Mouse (Mus musculus) embryonic facial prominence, embryonic 10.5 days (tissue): ENCODE measurements around the gene Snx25. TPM values are rescaled to one million over a fixed set of nuclear protein-coding genes. Genes with fewer than 3 reads are reported as not detected.
"Not testable (repeated sequence)": the region's sequence is repeated elsewhere in the genome, so short reads cannot be mapped to it uniquely, and the experiment has no call there.

Source experiments
- DNase-seq: peaks from one replicate; pipeline ENCODE4 v3.0.0-alpha.2; 2017; ENCODE audit warnings: low spot score
- H3K27ac ChIP-seq: fragments of 300-500 bp; sonication (generic); replicated peaks from 2 replicates; pipeline ENCODE4 v1.5.1; 2016; ENCODE audit warnings: mild to moderate bottlenecking
- H3K27me3 ChIP-seq: fragments of 300-500 bp; sonication (generic); replicated peaks from 2 replicates; pipeline ENCODE4 v1.6.1; 2016; ENCODE audit warnings: low read depth, mild to moderate bottlenecking; ENCODE audit not compliant: poor library complexity, severe bottlenecking
- H3K36me3 ChIP-seq: fragments of 300-500 bp; sonication (generic); replicated peaks from 2 replicates; pipeline ENCODE4 v1.6.1; 2016; ENCODE audit warnings: mild to moderate bottlenecking, moderate library complexity
- H3K4me1 ChIP-seq: fragments of 300-500 bp; sonication (generic); 2 replicates; pipeline ENCODE4 v1.6.1; 2016
- H3K4me3 ChIP-seq: fragments of 300-500 bp; sonication (generic); 2 replicates; pipeline ENCODE4 v1.5.1; 2016; ENCODE audit warnings: mild to moderate bottlenecking, moderate library complexity
- H3K9me3 ChIP-seq: fragments of 300-500 bp; sonication (generic); 2 replicates; pipeline ENCODE4 v1.6.1; 2016; ENCODE audit warnings: mild to moderate bottlenecking
- WGBS: fragments of 180-500 bp; shearing (Covaris S2); methylation state at CpG from one replicate; pipeline ENCODE4 v1.1.7; 2016; 5-methylcytosine and 5-hydroxymethylcytosine counted together
- polyA plus RNA-seq: library from polyadenylated mRNA; unstranded; fragments of >200 nt; fragmentation: Nextera tagmentation; extraction: Ambion mirVana; gene quantifications from 2 replicates; pipeline ENCODE4 v1.2.1, GENCODE M21; 2016

Snx25 gene
- polyA plus RNA-seq, 1 experiment from 2014 or later = 4.1 TPM

DNA sequence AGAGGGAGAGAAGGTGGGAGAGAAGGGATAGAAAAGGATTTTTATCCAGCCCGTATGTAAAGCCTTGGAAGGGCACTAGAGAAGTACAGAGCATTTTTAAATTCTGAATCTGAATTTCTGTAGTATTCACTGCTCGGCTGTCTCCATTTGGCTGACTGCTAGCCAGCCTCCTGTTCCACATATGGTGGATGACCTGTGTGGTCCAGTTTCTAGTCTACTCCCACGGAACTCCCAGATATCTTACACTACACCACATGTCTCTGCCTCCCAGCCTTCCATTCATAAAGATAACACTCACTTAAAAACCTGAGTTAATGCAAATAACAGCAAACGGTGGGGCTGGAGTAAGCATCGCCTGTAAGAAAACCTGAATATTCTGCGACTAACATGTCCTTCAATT, 2.7 kb downstream of the Snx25 start:
- no peak for DNase-seq
- no peak overlapping the region for H3K27ac ChIP-seq
- no peaks in the 10 kb centered on the region for H3K9me3 ChIP-seq
- H3K4me3 ChIP-seq = no peak overlapping the region
- peaks cover 39% of the 10 kb centered on the region for H3K4me1 ChIP-seq
- WGBS = 79% methylated on average over 6 of the region's 6 CpGs
- H3K27me3 ChIP-seq = peaks cover 35% of the 10 kb centered on the region
- H3K36me3 ChIP-seq = no peaks in the 10 kb centered on the region

DNA sequence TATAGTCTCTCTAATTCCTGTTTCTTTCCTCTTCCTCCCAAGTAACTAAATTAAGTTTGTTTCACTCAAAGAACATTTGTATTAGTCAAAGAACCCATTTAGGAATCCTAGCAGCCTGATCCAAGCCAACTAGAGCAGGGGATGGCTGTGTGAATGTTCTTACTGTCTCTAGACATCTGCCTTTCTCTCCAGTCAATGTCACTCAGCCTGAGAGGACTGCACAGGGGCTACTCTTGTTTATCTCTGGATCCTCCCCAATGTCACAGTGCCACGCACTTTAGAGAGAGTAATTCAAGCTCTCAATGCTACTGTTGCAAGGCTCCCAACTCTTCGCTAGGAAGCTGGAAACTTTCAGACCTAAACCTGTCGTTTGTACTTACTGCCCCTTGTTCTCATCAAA, 5.8 kb downstream of the Snx25 start:
- Histone ChIP-seq H3K4me1 (peaks cover 44% of the 10 kb centered on the region), H3K9me3 (no peaks in the 10 kb centered on the region), H3K4me3 (no peak overlapping the region), H3K27me3 (peaks cover 16% of the 10 kb centered on the region), H3K36me3 (no peaks in the 10 kb centered on the region), H3K27ac (no peak overlapping the region)
- WGBS = 18% methylated on average over 3 of the region's 3 CpGs
- DNase-seq = no peak

DNA sequence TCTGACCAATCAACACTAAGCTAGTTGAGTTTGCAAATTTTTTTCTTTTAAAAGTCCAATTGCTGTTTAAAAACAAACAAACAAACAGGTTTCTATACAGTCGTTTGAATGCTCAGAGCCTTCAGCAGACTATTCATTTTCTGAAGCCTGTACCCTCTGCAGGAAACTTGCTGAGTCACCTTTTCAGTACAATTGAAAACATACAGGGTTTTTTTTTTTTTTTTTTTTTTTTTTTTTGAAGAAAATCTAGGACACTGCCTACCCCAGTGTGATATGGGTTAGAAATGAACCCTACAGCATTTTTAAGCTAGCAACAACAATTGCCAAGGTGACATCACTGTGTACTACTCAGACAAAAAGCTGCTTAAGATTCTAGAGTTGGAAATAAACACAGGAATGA, 8.0 kb downstream of the Snx25 start:
- 50% methylated on average over 1 of the region's 1 CpGs for WGBS
- DNase-seq = no peak
- H3K27me3 ChIP-seq = no peaks in the 10 kb centered on the region
- no peak overlapping the region for H3K4me3 ChIP-seq
- no peak overlapping the region for H3K27ac ChIP-seq
- H3K36me3 ChIP-seq = no peaks in the 10 kb centered on the region
- H3K9me3 ChIP-seq = no peaks in the 10 kb centered on the region
- H3K4me1 ChIP-seq = peaks cover 36% of the 10 kb centered on the region

DNA sequence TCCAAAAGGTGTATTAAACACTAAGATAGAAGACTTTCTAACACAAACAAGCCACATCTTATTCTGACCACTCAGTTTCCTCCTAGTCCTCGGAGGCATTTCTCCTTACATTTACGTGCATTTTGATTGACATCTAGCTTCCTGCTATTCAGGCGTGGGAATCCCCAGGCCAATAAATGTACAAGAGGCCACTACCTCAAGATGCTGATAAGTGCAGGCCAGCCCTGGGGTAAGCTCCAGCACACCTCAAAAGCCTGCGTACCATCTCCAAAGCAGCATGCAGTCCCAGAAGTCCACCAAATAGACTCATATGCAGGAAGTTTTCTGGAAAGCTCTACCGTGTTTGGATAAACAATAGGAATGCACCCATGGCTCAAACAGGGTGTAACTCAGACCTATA, 8.5 kb downstream of the Snx25 start:
- Histone ChIP-seq H3K36me3 (no peaks in the 10 kb centered on the region), H3K9me3 (no peaks in the 10 kb centered on the region), H3K27ac (no peak overlapping the region), H3K4me3 (no peak overlapping the region), H3K27me3 (no peaks in the 10 kb centered on the region), H3K4me1 (peaks cover 36% of the 10 kb centered on the region)
- 61% methylated on average over 5 of the region's 5 CpGs for WGBS
- no peak for DNase-seq

DNA sequence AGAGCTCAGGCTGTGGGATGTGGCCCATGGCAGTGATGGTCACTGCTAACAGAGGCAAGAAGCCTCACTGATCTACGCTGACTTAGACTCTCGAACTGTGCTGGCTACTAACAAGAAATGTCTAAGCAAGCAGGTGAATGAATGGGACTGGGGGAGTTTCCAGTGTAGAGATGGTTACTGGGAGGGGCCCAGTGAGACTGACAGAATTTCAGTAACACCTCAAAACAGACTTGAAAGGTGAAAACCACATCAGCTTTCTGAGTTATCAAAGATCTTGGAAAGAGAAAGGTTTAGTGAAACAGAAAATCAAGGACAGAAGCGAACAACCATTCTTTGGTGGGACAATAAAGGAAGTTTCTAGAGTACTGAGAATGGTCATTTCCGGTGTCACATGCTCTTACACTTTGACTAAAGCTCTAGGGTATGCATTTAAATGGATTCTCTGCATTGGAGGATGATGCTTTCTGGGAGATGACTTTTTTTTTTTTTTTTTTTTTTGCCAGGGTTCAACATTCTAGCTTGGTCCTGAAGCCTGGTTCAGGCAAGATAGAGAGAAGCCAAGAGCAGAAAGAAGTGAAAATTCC, 9.4 kb downstream of the Snx25 start:
- no peaks in the 10 kb centered on the region for H3K9me3 ChIP-seq
- no peak for DNase-seq
- 90% methylated on average over 4 of the region's 4 CpGs for WGBS

DNA sequence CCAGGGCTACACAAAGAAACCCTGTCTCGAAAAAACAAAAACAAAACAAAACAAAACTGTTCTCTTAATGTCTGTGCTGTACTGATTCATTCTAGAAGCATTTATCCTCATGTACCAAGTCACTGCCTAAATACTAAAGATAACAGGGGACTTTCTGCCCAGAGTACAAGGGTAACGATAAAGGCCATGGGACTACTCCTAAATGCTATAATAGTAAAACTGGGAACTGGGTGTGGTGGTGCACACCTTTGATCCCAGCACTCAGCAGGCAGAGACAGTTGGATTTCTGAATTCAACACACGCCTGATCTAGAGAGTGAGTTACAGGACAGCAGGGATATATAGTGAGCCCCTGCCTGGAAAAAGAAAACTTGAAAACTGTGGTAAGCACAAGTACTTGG, 10.3 kb downstream of the Snx25 start:
- H3K27me3 ChIP-seq = no peaks in the 10 kb centered on the region
- DNase-seq = no peak
- H3K27ac ChIP-seq = no peak overlapping the region
- WGBS = 90% methylated on average over 3 of the region's 3 CpGs
- no peaks in the 10 kb centered on the region for H3K9me3 ChIP-seq
- no peaks in the 10 kb centered on the region for H3K36me3 ChIP-seq
- H3K4me3 ChIP-seq = no peak overlapping the region
- peaks cover 25% of the 10 kb centered on the region for H3K4me1 ChIP-seq

More for the DNA sequence above, 9.4 kb downstream of the Snx25 start:
- Histone ChIP-seq H3K27me3 (no peaks in the 10 kb centered on the region), H3K4me1 (peaks cover 33% of the 10 kb centered on the region), H3K27ac (no peak overlapping the region), H3K4me3 (no peak overlapping the region), H3K36me3 (no peaks in the 10 kb centered on the region)

DNA sequence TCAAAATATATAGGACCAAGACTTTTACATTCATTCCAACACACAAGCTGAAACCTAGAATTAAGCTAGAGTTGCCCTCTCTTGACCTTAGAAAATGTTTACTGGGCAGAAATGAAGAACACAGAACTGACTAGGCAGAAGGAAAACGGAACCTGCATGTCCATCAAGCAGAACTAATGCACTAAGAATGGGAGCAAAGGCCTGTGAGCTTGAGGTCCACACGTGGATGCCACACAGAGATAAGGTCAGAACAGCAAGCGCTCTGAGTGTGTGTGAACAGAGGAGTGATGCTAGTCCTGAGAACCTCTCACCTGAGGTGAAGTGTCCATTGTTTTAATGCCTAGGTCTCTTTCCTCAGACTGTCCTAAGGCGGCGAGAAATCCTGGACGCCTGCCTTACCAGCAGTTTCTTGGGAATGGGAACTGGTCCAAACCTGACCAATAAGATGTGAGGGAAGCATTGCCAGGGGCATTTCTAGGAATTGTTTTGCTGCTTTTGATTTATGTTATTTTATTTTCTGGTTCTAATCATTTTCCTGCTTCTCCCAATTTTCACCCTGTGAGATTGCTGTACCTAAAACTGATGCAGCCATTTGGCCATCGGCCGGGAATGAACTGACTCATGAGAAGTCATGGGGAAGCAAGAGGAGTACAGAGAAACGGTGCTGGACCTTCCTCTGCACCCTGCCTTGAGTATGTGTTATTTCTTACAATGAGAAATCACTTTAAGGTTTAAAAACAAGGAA, 11.4 kb downstream of the Snx25 start:
- no peak overlapping the region for H3K27ac ChIP-seq

DNA sequence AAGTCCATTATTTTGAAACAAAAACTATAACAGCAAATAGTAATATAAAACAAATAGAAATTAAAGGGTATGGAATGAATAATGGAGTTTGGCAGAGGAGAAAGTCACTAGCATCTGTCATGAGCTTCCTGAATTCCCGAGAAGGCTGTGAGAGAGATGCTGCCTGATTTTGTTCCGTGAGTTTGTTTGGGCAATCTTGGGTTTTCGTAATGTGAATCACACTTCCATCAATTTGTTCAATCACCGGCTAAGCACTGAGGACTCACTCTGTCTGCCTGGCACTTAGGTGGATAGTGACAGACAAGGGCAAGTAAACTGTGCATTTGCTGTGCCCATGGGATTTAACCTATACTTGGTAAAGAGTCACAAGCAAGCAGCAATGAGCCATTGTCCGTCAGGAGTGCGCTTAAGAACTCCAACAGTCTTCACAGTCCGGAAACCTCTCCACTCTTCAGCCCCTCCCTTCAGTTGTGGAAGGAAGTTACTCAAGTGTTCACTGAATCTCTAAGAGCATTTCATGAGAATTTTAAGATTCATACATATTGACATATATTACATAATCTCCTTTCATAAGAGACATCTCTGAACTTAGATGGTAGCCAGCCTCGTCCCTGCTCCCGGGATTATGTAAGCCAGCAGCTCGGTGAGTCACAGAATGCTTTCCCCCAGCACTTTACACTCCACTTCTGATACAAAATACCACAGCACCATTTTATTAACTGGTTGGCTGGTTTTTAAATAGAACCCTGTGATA, 13.9 kb downstream of the Snx25 start:
- WGBS = 86% methylated on average over 10 of the region's 10 CpGs
- no peak for DNase-seq
- H3K27me3 ChIP-seq = no peaks in the 10 kb centered on the region
- H3K27ac ChIP-seq = no peak overlapping the region
- no peak overlapping the region for H3K4me3 ChIP-seq
- H3K4me1 ChIP-seq = peaks cover 8% of the 10 kb centered on the region
- H3K9me3 ChIP-seq = no peaks in the 10 kb centered on the region; the same call in 1 of the 2 replicates
- peaks cover 6% of the 10 kb centered on the region; the same call in 1 of the 2 replicates for H3K36me3 ChIP-seq

More for the DNA sequence above, 11.4 kb downstream of the Snx25 start:
- DNase-seq = no peak
- no peaks in the 10 kb centered on the region for H3K9me3 ChIP-seq
- no peaks in the 10 kb centered on the region for H3K27me3 ChIP-seq
- WGBS = 82% methylated on average over 9 of the region's 9 CpGs
- H3K4me1 ChIP-seq = peaks cover 19% of the 10 kb centered on the region
- no peak overlapping the region for H3K4me3 ChIP-seq
- H3K36me3 ChIP-seq = no peaks in the 10 kb centered on the region

DNA sequence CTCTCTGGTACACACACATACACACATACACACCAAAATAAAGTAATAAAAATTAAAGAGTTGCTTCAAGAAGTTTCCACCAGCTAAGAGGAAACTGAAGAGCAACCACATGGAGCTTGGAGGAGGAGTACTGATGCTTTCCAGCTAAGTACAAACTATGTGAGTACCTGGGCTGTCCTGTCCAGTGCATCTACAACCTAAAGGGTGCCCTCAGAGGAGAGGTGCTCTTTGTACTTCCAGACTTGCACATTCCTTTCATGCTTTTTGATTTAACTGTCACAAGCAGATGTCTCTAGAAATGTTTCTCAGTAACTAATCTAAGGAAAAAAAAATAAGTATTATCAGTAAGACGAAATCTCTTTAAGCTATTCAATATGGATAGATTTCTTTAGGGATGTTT, 14.6 kb downstream of the Snx25 start:
- no peak overlapping the region for H3K4me3 ChIP-seq
- H3K27ac ChIP-seq = no peak overlapping the region
- DNase-seq = no peak
- 86% methylated on average over 1 of the region's 1 CpGs for WGBS
- H3K4me1 ChIP-seq = peaks cover 7% of the 10 kb centered on the region; the same call in 1 of the 2 replicates
- H3K9me3 ChIP-seq = peaks cover 2% of the 10 kb centered on the region; the same call in 1 of the 2 replicates
- H3K27me3 ChIP-seq = no peaks in the 10 kb centered on the region
- H3K36me3 ChIP-seq = peaks cover 6% of the 10 kb centered on the region; the same call in 1 of the 2 replicates

DNA sequence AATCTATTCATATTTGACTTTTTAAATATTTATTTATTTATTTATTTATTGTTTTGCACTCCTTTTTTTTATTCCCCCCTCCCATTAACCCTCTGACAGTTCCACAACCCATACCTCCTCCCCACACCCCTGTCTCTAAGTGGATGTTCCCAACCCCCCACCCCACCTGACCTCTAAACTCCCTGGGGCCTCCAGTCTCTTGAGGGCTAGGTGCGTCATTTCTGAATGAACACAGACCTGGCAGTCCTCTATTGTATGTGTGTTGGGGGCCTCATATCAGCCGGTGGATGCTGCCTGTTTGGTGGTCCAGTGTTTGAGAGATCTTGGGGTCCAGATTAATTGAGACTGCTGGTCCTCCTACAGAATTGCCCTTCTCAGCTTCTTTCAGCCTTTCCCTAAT, 16.4 kb downstream of the Snx25 start:
- H3K27ac ChIP-seq, H3K4me1 ChIP-seq, H3K27me3 ChIP-seq, H3K4me3 ChIP-seq, H3K36me3 ChIP-seq, H3K9me3 ChIP-seq, DNase-seq: not testable (repeated sequence)
- WGBS = 93% methylated on average over 2 of the region's 2 CpGs

DNA sequence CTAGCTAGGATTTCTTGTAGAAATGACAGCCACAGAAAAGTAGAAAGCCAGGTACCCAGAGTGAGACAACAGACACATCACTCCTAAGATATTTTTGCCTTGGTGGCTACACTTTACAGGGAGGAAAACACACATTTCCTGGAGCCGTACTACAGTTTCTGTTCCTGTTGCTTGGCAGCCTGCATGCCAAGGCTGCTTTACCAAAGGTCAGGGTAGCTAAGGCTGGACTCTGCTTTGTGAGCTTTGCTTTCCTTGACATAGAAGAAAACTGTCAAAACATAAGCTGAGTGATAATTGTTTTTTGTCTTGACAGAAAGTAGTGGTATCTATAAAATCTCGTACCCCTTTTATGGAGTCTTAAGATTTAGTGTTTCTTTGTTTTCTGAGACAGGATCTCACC, 21.5 kb downstream of the Snx25 start:
- Histone ChIP-seq H3K4me3 (no peak overlapping the region), H3K27ac (no peak overlapping the region), H3K36me3 (peaks cover 6% of the 10 kb centered on the region; the same call in 1 of the 2 replicates), H3K9me3 (peaks cover 2% of the 10 kb centered on the region; the same call in 1 of the 2 replicates), H3K27me3 (no peaks in the 10 kb centered on the region), H3K4me1 (no peaks in the 10 kb centered on the region)
- DNase-seq = no peak
- WGBS = 90% methylated on average over 2 of the region's 2 CpGs

DNA sequence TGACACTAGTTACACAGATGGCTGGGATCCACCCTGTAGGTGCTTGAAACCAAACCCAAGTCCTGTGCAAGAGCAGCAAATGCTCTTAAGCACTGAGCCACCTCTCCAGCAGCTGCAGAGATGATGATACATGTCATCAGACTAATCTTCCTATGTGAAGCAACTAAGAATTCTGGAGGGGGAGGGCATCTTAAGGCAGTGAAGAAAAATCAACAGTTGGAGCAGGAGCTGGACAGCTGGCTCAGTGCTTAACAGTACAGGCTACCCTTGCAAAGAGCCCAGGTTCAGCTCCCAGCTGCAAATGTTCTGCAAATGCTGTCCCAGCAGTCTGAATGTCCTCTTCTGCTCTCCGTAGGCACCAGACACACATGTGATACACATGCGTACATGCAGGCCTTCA, 29.5 kb downstream of the Snx25 start:
- WGBS = 97% methylated on average over 2 of the region's 2 CpGs
- DNase-seq = no peak
- Histone ChIP-seq H3K4me3 (no peak overlapping the region), H3K27ac (no peak overlapping the region), H3K9me3 (no peaks in the 10 kb centered on the region), H3K36me3 (no peaks in the 10 kb centered on the region), H3K4me1 (no peaks in the 10 kb centered on the region), H3K27me3 (no peaks in the 10 kb centered on the region)
